Mouse (Mus musculus): ENCODE measurements around the gene Myocd.

Gene Myocd

GRCm38 (mm10) chr11:65214954-65215629 lies 54.7 kb downstream of the Myocd start:
- no peak for DNase-seq (ENCODE audit: low spot score)

DNA sequence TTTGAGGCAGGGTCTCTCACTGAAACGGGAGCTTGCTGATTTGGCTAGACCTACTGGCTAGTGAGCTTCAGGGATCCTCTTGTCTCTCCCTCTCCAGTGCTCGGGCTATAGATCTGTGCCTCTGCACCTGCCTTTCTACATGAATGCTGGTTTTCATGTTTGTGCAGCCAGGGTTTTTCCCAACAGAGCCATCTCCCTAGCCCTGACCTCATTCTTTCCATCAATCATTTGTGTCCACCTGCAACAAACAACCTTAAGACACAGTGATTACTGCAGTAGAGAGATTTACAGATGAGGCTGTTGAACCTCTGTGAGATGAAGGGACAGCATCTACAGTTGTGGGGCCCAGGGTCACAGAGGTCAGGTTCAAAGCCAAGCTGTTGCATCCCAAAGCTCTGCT lies 56.0 kb downstream of the Myocd start:
- DNase-seq (ENCODE audit: low spot score) = no peak

- DNase-seq (ENCODE audit: low spot score) = no peak
Observed at GRCm38 (mm10) chr11:65211701-65212100, 58.1 kb downstream of the Myocd start.

DNA sequence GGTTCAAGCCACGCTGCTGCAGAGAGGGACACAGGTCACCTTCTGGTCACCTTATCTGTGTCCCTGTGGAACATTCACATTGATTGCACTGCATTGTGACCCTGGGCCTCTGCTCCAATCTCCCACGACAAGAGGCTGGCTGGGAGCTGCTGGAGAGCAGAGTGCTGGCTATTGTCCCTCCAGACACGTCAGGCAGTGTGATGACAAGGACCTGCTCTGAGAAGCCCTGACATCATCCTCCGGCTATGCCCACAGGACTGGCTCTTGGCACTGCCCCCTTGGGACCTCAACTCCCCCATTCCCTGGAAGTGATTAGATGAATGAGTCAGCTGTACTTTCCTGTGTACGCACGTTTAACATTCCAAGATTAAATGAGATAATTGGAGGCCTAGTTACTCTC lies 60.3 kb downstream of the Myocd start:
- DNase-seq (ENCODE audit: low spot score) = no peak

- DNase-seq (ENCODE audit: low spot score) = no peak
Observed at GRCm38 (mm10) chr11:65205306-65205705, 64.5 kb downstream of the Myocd start.

DNA sequence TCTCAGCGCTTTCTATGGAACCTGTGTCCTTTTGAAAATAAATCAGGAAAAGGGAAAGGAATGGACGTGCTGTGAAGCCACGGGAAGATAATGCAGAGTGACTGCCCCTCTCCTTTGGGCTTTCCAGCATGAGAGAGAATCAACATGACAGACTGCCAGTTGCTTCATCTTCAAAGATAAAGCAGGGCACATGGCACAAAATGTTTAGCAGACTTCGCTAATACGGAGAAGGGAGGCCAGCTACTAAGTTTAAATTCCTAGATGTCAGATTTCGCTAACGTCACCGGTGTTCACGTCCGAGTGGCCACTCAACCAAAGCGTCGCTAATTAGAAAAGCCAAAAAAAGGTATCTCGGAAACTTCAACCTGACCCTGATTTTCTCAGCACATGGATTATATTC lies 65.1 kb downstream of the Myocd start:
- no peak for DNase-seq (ENCODE audit: low spot score)

DNA sequence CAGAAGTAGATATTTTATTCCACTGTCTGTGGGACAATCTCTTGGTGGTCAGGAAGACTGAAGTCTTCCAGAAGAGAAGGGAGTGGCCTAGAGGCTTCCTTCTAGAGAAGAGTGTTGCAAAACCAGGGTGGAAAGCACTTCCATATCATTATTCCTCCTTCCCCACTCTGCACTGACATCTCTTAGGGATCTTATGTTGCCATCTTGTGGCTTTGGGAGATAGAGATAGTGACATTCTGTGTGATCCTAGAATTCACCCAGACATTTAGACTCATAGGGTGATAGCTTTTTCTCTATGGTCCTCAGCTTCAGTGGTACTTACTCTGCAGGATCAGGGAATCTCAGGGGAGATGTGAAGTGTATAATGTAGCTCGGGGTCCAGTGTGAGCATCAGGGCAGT lies 66.8 kb downstream of the Myocd start:
- DNase-seq (ENCODE audit: low spot score) = no peak

DNA sequence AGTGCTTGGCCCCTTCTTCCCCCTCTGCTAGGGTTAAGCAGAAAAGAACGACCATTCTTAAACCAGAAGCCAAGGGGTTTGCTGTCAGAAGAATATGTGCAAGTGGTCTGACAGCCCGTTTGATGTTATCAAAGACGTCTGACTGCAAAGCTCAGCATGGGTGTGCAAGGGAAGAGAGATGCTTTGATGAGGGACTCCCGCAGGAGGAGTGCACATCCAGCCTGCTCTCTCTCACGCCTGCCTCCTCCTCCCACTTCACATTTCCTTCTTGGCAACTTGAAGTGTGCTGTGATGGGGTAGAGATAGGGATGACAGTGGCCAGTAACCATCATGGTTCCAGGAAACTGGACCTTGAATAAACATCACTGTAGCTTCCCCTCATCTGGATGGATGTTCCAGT lies 67.6 kb downstream of the Myocd start:
- DNase-seq (ENCODE audit: low spot score) = no peak

DNA sequence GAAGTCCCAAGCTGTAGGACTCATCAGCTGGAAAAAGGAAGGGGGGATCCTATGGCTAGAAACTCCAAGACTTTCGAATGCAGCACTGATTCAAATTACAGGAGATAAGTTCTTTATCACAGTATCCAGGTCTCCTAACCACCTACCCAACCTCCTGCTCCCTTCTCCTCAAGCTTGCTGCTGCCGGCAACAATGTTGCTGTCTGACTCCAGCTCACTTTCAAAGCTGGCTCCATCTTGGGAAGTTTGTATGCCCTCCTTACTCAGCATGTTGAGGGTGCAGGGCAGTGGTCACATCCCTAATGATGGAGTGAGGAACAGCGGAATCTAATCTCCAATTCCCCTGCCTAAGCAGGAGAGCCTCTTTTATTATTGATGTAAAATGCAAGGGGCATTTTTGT lies 71.8 kb downstream of the Myocd start:
- DNase-seq (ENCODE audit: low spot score) = no peak

GRCm38 (mm10) chr11:65197280-65197679 lies 72.5 kb downstream of the Myocd start:
- no peak for DNase-seq (ENCODE audit: low spot score)

DNA sequence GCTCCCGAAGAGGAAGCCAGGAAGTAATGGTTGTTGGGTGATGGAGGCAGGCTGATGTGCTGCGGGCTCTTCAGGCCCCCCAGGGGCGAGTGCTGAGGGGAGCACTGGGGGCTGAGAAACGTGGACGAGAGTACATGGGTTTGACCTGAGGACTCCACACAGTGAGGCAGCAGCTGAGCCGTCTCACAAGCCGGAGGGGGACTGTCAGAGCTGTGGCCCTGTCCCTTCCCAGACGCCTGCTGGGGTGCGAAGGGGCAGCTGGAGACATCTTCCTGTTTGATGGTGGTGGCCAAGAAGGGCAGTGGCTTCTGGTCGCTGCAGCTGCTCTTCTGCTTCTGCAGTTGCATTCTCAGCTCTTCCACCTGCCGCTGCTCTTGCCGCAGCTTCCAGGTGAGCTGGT lies 82.8 kb downstream of the Myocd start:
- no peak for DNase-seq (ENCODE audit: low spot score)

- no peak for DNase-seq (ENCODE audit: low spot score)
Observed at GRCm38 (mm10) chr11:65185114-65185513, 84.7 kb downstream of the Myocd start.

GRCm38 (mm10) chr11:65170121-65170750 lies 99.6 kb downstream of the Myocd start:
- DNase-seq (ENCODE audit: low spot score) = no peak

DNA sequence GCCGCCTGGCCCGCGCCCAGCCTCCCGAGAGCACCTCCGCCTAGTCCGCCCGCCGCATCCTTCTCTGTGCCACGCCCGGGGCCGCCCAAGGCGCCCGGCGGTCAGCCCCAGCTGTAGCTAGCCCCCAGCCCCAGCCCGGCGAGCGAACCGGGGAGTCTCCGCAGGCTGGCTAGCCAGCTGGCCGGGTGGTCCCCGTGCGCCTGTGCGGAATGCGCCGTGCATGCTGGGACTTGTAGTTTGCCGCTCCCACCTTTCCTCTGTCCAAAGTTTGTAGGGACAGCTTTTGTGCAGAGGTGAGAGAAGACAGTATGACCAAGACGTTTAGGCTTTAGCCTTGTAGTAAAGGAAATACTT lies 107.0 kb downstream of the Myocd start, which contains the start of gene Arhgap44:
Arhgap44 (minus strand) TSS at position 195 of the 354 bp plus-strand sequence.
- no peak for DNase-seq (ENCODE audit: low spot score)

DNA sequence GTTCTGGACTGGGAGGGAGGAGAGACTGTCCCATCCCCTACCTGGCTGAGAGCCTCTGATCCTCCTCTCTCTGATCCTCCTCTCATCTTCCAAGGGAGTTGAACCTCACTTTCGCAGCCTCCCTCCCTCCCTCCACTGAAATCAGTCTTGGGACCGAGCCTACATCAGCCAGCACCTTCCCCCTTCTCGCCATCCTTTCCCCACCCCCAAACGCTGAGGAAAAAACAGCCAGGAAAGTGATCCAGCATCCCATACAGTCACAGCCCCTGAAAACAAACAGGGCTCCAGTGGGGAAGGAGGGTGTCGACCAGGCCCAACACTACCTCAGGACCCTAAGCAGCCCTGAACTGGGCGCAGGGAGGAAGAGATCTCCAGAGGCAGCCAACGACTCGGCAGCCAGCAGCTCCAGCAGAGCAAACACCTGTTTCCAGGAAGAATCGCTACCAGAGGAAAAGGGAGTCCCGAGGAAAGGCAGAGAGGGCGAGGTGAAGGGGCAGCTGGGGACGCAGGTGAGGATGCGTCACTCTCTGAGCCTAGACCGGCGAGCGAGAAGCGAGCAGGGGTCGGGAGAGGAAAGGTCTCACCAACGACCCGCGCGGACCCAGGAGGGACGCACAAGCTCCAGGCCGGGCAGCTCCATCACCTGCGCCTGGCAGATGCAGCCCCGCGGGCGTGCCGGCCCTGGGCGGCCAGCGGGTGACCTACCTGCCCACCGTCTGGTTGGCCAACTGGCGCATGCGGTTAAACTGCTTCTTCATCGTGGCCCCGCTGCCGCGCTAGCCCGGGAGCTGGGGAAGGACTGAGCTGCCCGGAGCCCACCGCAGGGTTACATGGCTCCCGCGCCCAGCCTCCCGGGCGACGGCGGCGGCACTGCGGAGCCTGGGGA lies 107.7 kb downstream of the Myocd start:
- DNase-seq (ENCODE audit: low spot score) = no peak

DNA sequence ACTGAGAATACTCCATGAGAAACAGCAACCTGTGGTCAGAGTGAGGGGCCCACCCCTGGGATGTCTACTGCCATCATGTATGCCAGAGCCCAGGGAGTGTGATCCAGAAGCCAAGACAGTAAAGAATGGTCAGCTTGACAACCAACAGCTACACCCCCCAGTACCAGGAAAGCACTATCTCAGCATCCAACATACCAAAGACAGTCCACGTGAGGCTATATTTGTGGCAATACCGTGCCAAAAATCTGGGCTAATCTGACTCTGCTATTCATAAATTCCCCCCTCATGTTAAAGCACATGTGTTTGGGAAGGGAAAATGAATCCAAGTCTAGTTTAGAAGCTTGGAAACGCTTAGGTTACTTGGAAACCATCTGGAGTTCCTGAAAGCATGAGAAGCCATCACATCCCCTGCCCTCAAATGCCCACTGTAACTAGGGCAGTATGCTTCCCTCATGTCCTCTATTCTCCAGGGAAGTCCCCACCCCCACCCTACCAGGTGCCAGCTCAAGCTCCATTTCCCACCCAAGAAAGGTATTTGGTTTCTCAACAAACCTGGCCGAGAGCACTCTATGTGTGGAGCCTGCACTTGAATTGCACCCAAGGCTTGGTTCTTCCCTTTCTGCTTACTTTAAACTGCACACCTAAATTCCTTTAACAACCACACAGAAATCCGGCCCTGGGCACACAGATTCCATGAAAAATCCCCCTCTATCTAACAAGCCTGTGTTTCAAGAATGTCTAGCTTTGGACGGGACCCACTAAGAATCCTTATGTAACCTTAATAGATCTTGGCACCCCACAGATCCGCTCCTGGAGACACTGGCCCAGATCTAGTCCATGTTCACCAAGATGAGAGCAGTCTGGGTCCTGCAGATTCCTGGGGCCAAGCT lies 108.6 kb downstream of the Myocd start:
- DNase-seq (ENCODE audit: low spot score) = no peak

GRCm38 (mm10) chr11:65159791-65160190 lies 110.0 kb downstream of the Myocd start, which contains the start of gene 1700086D15Rik:
Gene 1700086D15Rik, minus strand, starts transcription at chr11:65159891.
- no peak for DNase-seq (ENCODE audit: low spot score)

DNA sequence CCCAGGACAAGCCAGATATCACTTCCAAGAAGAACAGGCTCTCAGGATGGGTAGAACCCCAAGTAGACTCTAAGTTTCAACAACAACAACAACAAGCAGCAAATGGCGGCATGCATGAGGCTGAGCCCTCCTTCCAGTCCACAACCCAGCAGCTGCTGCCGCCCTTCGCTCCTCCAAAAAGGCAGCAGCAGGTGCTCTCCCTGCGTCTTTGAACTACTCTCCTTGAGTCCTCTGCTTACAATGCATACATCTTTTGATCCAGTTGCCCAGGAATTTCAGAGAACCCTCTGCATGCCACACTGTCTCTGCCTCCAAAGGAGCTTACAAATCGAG lies 111.2 kb downstream of the Myocd start:
- no peak for DNase-seq (ENCODE audit: low spot score)

DNA sequence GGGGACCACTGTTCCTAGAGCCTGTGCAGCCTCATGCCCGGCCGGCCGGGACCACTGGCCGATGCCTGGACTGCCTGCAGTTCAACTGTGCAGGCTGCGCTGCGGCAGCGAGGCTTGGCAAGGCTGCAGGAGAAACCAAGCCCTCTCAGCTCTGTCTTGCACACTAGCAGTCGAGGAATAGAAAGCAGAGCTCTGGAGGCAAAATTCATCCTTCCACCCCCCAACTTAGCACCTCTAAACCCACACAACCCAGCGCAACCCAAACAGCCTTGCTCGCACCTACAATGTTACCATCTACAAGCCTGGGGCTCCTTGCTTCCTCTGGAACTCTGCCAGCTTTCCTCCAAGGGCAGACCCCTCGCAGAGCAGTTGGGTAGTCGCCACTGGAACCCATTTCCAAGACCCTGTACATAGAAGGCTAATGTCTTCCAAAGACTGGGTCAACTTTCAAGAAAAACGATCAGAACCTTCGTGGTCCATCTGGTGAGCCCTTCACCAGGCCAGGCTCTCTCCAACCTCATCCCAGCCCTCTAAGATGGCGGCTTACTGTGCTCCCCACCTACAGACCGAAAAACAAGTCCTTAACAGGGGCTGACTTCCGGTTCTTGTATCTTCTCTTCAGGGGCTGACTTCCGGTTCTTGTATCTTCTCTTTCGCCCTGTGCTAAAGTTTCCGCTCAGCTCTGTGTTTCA lies 111.7 kb downstream of the Myocd start:
- DNase-seq (ENCODE audit: low spot score) = no peak

- no peak for DNase-seq (ENCODE audit: low spot score)
Observed at GRCm38 (mm10) chr11:65153006-65153405, 116.8 kb downstream of the Myocd start.

DNA sequence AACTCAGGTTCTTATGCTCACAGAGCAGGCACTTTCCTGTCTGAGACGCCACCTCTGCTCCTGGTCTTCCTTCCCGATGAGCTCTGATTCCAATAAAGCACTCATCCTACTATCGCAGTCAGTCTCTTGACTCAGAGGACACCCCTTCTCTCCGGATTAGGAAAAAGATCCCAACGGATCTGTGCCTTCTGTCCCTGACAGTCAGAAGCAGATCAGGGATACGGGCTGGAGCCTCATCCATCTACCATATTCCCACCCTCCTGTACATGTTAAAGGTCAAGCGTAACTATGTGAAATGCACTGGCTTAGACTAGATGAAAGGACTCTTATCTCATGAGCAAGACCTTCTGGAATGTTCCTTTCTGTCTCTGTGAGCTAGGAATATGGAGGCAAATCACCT lies 121.3 kb downstream of the Myocd start:
- DNase-seq (ENCODE audit: low spot score) = no peak
